Mouse (Mus musculus): Measurements from ENCODE around the gene Endou. TPM values are rescaled to one million over a fixed set of nuclear protein-coding genes. Genes with fewer than 3 reads are reported as not detected.
"Not testable (repeated sequence)": the region's sequence is repeated elsewhere in the genome, so short reads cannot be mapped to it uniquely, and the experiment has no call there.

Gene Endou
- polyA plus RNA-seq, 1 experiment: 0.51 TPM

DNA sequence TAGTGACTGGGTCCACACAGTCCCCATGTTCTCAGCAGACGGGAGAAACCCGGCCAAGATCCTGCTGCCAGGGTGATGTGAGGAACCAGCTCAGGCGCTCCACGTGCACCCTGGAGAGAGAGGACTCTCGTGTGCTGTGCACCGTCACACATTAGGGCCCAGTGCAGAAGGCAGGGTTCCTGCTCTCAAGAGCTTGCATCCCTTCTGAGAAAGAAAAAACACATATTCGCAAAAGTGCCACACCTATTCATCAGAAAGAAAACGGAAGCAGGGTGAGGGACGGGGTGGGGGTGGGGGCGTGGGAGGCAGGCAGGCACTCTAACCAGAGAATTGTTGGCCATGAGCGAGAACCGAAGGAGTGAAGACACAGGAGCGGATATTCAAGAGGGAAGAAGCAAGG, 55.2 kb downstream of the Endou start:
- TF ChIP-seq CTCF (IDR thresholded peaks at IDR 0.05; ENCODE audit: extremely low read depth, insufficient read length, insufficient replicate concordance, low read depth, low read length): no peak
- TF ChIP-seq POLR2A (IDR thresholded peaks at IDR 0.05; ENCODE audit: low read depth, low read length): no peak
- H3K4me3 ChIP-seq (ENCODE audit: low read depth, low read length): no peak overlapping the region
- H3K27me3 ChIP-seq (ENCODE audit: control insufficient read depth, insufficient read depth, low read length): no peaks in the 10 kb centered on the region
- H3K4me1 ChIP-seq (ENCODE audit: control insufficient read depth, insufficient read depth, insufficient read length, low read length): no peaks in the 10 kb centered on the region
- H3K27ac ChIP-seq (ENCODE audit: insufficient read depth, low read depth, low read length): no peak overlapping the region
- H3K36me3 ChIP-seq (ENCODE audit: control insufficient read depth, insufficient read depth, low read length): peaks cover 37% of the 10 kb centered on the region
- WGBS: 86% methylated on average over 13 of the region's 13 CpGs

DNA sequence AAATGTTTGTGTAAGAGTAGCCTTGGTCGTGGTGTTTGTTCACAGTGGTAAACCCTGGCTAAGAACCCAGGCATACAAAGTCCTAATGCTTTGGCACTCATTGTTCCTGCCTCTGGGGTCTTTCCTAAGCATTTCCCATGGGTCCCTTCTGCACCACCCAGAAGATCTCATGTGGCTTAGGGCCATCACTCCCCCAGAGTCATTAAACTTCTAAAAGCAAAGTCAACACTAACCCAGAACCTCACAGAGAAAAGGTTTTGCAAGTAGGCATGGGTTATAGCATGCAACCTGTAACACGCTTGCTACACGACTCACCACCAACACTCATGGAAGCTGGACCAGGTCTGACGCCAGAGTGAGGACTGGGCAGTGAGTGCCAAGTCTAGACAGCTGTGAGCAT, 56.7 kb downstream of the Endou start:
- Histone ChIP-seq H3K27ac (ENCODE audit: insufficient read depth, low read depth, low read length) (no peak overlapping the region), H3K27me3 (ENCODE audit: control insufficient read depth, insufficient read depth, low read length) (no peaks in the 10 kb centered on the region), H3K4me1 (ENCODE audit: control insufficient read depth, insufficient read depth, insufficient read length, low read length) (no peaks in the 10 kb centered on the region), H3K36me3 (ENCODE audit: control insufficient read depth, insufficient read depth, low read length) (peaks cover 32% of the 10 kb centered on the region), H3K4me3 (ENCODE audit: low read depth, low read length) (no peak overlapping the region)
- no peak for TF ChIP-seq CTCF (IDR thresholded peaks at IDR 0.05; ENCODE audit: extremely low read depth, insufficient read length, insufficient replicate concordance, low read depth, low read length)
- TF ChIP-seq POLR2A (IDR thresholded peaks at IDR 0.05; ENCODE audit: low read depth, low read length): no peak
- WGBS: 95% methylated on average over 4 of the region's 4 CpGs

DNA sequence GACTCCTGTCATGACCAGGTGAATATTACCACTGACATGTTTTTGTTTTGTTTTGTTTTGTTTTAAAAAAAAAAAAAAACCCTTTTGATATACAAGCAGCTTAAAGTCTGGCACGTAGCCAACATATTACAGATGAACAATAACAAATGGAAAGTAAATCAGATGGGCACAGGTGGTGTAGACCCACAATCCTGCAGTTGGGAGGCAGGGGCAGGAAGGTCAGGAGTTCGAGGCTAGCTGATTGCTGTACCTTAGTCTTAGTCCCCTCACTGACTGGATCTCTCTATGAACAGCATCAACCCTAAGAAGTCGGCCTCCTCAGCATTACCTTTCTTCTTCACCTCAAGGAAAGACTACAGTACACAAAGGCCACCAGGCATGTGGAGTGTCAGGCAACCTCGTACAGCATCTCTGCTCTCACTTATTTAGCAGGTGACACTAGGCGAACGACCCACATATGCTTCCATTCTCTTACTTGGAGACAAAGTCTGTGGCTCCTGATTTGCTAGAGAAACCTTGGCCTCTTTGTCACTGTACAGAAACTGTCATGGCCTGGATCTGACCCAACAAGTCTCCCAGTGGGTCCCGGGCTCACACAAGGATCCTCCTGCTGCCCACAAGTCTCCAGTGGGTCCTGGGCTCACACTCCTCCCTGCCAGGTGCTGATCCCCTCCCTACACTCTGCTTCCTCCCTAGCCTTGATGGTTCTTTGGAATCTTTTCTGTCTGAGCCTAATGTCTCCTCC, 57.7 kb downstream of the Endou start:
- H3K27ac ChIP-seq (ENCODE audit: insufficient read depth, low read depth, low read length): no peak overlapping the region
- no peaks in the 10 kb centered on the region for H3K4me1 ChIP-seq (ENCODE audit: control insufficient read depth, insufficient read depth, insufficient read length, low read length)
- 86% methylated on average over 7 of the region's 7 CpGs for WGBS
- H3K36me3 ChIP-seq (ENCODE audit: control insufficient read depth, insufficient read depth, low read length): peaks cover 31% of the 10 kb centered on the region
- no peaks in the 10 kb centered on the region for H3K27me3 ChIP-seq (ENCODE audit: control insufficient read depth, insufficient read depth, low read length)
- TF ChIP-seq CTCF (IDR thresholded peaks at IDR 0.05; ENCODE audit: extremely low read depth, insufficient read length, insufficient replicate concordance, low read depth, low read length) (no peak), POLR2A (IDR thresholded peaks at IDR 0.05; ENCODE audit: low read depth, low read length) (no peak)
- H3K4me3 ChIP-seq (ENCODE audit: low read depth, low read length): no peak overlapping the region

DNA sequence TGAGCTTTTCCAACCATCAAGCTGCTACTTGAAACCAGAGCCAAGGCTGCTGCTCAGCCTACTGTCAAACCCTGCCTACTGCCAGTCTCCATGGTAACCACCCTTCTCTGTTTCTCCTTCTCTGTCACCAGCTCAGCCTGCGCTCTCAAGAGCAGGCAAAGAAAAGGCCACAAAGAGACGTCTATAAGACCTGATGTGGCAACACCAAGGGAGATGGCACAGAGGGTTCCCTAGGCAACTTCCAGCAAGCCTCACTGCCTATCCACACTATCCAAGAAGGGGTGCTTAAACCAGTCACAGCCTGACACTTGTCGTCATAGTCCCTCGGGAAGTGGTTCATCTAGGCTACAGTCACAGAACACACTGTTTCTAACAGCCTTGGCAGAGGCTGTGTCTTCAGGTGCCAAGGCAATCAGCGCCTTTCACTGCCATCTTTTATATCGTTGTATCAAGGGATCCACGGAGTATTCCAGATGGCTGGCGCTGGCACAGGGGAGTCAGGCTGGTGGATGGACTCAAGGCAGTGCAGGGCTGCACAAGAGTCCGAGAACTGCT, 58.9 kb downstream of the Endou start:
- TF ChIP-seq POLR2A (IDR thresholded peaks at IDR 0.05; ENCODE audit: low read depth, low read length) (no peak), CTCF (IDR thresholded peaks at IDR 0.05; ENCODE audit: extremely low read depth, insufficient read length, insufficient replicate concordance, low read depth, low read length) (no peak)
- WGBS: 85% methylated on average over 9 of the region's 9 CpGs
- Histone ChIP-seq H3K27me3 (ENCODE audit: control insufficient read depth, insufficient read depth, low read length) (no peaks in the 10 kb centered on the region), H3K4me1 (ENCODE audit: control insufficient read depth, insufficient read depth, insufficient read length, low read length) (no peaks in the 10 kb centered on the region), H3K4me3 (ENCODE audit: low read depth, low read length) (no peak overlapping the region), H3K36me3 (ENCODE audit: control insufficient read depth, insufficient read depth, low read length) (peaks cover 22% of the 10 kb centered on the region), H3K27ac (ENCODE audit: insufficient read depth, low read depth, low read length) (no peak overlapping the region)

DNA sequence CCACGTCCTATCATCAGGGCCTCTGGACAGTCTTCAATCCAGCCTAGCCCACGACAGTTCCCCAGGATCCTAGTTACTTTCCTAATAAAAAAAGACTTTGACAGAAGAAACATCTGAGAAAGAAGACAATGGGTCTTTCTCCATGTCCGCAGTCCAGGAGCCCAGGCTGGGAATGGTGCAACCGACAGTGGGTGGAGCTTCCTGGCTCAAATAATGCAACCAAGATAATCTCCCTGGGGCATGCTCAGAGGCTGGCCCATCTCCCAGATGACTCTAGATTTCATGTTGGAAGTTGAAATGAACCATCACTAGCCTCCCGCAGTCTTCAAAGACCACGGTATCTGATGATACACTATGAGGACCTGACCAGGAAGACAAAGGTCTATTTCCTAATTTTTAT, 60.6 kb downstream of the Endou start:
- WGBS: 68% methylated on average over 6 of the region's 6 CpGs
- Histone ChIP-seq H3K36me3 (ENCODE audit: control insufficient read depth, insufficient read depth, low read length) (peaks cover 11% of the 10 kb centered on the region), H3K4me3 (ENCODE audit: low read depth, low read length) (no peak overlapping the region), H3K27me3 (ENCODE audit: control insufficient read depth, insufficient read depth, low read length) (no peaks in the 10 kb centered on the region), H3K27ac (ENCODE audit: insufficient read depth, low read depth, low read length) (no peak overlapping the region), H3K4me1 (ENCODE audit: control insufficient read depth, insufficient read depth, insufficient read length, low read length) (no peaks in the 10 kb centered on the region)
- TF ChIP-seq CTCF (IDR thresholded peaks at IDR 0.05; ENCODE audit: extremely low read depth, insufficient read length, insufficient replicate concordance, low read depth, low read length): no peak
- no peak for TF ChIP-seq POLR2A (IDR thresholded peaks at IDR 0.05; ENCODE audit: low read depth, low read length)

DNA sequence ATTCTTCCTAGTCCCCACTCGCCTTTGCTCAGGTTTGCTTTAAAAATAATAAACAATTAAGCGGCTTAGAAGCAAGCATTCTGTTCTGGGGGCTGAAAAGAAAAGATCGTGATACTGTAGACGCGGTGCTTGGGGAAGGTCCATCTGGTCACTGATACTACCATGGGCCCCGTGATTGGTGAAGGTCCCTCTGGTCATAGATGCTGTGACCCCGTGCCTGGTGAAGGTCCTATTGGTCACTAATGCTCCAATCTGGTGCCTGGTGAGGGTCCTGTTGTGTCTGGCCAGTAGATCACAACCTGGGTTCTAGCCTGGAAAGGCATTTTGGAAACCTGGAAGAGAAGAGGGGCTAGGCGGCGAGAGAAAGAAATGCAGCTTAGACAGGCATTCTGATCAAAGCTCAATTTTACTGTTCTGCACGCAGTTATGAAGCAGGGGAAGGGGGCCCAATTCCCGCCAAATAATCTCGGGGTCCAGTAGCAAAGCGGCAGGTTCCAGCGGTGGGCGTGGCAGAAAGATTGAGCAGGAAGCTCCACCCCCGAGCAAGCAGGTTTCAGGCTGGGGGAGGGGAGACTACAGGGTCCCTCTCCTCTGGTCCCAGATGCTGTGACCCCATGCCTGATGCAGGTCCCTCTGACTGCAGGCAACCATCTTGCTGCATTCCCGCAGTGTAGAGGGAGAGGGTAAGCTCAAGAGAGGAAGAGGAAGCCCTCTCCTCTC, 62.8 kb downstream of the Endou start:
- WGBS: 58% methylated on average over 17 of the region's 17 CpGs
- not testable (repeated sequence) for H3K4me3 ChIP-seq (ENCODE audit: low read depth, low read length); H3K36me3 ChIP-seq (ENCODE audit: control insufficient read depth, insufficient read depth, low read length); H3K27ac ChIP-seq (ENCODE audit: insufficient read depth, low read depth, low read length); H3K4me1 ChIP-seq (ENCODE audit: control insufficient read depth, insufficient read depth, insufficient read length, low read length); H3K27me3 ChIP-seq (ENCODE audit: control insufficient read depth, insufficient read depth, low read length)

DNA sequence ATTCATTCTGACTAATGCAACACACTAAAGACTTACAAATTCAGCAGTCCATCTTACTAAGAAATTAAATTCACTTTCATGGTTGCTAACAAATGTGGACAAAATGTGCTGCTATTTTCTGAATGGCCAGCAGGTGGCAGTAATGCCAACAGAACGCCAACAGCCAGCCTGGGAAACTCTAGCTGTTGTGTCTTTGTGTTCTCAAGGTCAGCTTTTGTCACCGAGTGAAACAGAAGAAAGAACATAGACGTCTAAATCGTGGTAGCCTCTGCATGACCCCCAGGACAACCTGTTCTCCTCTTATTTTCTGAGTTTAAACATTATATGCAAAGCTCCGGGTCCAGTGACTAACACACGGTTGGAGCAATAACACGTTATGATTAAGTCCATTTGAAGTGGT, 63.7 kb downstream of the Endou start:
- H3K27me3 ChIP-seq (ENCODE audit: control insufficient read depth, insufficient read depth, low read length): no peaks in the 10 kb centered on the region
- no peaks in the 10 kb centered on the region for H3K36me3 ChIP-seq (ENCODE audit: control insufficient read depth, insufficient read depth, low read length)
- peak; percentile 81; the same call in 1 of the 2 replicates for TF ChIP-seq CTCF (IDR thresholded peaks at IDR 0.05; ENCODE audit: extremely low read depth, insufficient read length, insufficient replicate concordance, low read depth, low read length)
- no peak for TF ChIP-seq POLR2A (IDR thresholded peaks at IDR 0.05; ENCODE audit: low read depth, low read length)
- H3K27ac ChIP-seq (ENCODE audit: insufficient read depth, low read depth, low read length): no peak overlapping the region
- no peaks in the 10 kb centered on the region; the same call in 1 of the 2 replicates for H3K4me1 ChIP-seq (ENCODE audit: control insufficient read depth, insufficient read depth, insufficient read length, low read length)
- WGBS: 18% methylated on average over 7 of the region's 7 CpGs
- H3K4me3 ChIP-seq (ENCODE audit: low read depth, low read length): no peak overlapping the region

Data from small intestine, adult 2 months (tissue).